Mouse (Mus musculus) olfactory bulb, adult 2 months (tissue): ENCODE data around the gene 2210016F16Rik. TPM values are rescaled to one million over a fixed set of nuclear protein-coding genes. Genes with fewer than 3 reads are reported as not detected.
A peak's percentile ranks its signal among the peaks of the same experiment; 100 is the strongest.
"Not testable (repeated sequence)": the region's sequence is repeated elsewhere in the genome, so short reads cannot be mapped to it uniquely, and the experiment has no call there.

Experiments
- H3K27ac ChIP-seq: fragments of 200-500 bp; 2 replicates; pipeline ENCODE4 v1.5.1; 2012; ENCODE audit warnings: low read depth, low read length; ENCODE audit not compliant: insufficient read depth
- H3K4me1 ChIP-seq: fragments of 200-500 bp; 2 replicates; pipeline ENCODE4 v1.6.1; 2012; ENCODE audit warnings: low read length; ENCODE audit not compliant: control insufficient read depth, insufficient read depth
- H3K4me3 ChIP-seq: fragments of 200-500 bp; 2 replicates; pipeline ENCODE4 v1.5.1; 2012; ENCODE audit warnings: mild to moderate bottlenecking, low read depth, low read length, moderate library complexity; ENCODE audit not compliant: insufficient read depth
- CTCF ChIP-seq: fragments of 200-500 bp; IDR thresholded peaks from 2 replicates; pipeline ENCODE4 v1.5.1; 2012; ENCODE audit warnings: low read depth, mild to moderate bottlenecking, low read length, moderate library complexity; ENCODE audit not compliant: insufficient read depth
- POLR2A ChIP-seq: fragments of 200-500 bp; IDR thresholded peaks from 2 replicates; pipeline ENCODE4 v1.6.1; 2012; ENCODE audit warnings: mild to moderate bottlenecking, low read depth, low read length, moderate library complexity; ENCODE audit not compliant: insufficient read depth
- WGBS: fragments of 180-500 bp; shearing (Covaris S2); methylation state at CpG from one replicate; pipeline ENCODE4 v1.1.7; 2018; 5-methylcytosine and 5-hydroxymethylcytosine counted together
- polyA plus RNA-seq: library from polyadenylated mRNA; stranded (reverse); fragments of >200 nt; gene quantifications from 2 replicates; pipeline ENCODE4 v1.2.4, GENCODE M21; 2012; ENCODE audit warnings: low replicate concordance; ENCODE audit not compliant: missing spikeins, insufficient read depth, insufficient read length

Gene 2210016F16Rik
- polyA plus RNA-seq, 1 experiment, result not detected

GRCm38 (mm10) chr13:58385547-58385920 lies 509 bp upstream of the 2210016F16Rik start:
- WGBS, result 88% methylated on average over 7 of the region's 7 CpGs
- no peak overlapping the region for H3K27ac ChIP-seq
- TF ChIP-seq POLR2A (no peak), CTCF (no peak)
- H3K4me1 ChIP-seq, result 0 out of 2 replicates have a peak, but pooled peaks cover 4% of the 10 kb centered on the region
- no peak overlapping the region for H3K4me3 ChIP-seq

DNA sequence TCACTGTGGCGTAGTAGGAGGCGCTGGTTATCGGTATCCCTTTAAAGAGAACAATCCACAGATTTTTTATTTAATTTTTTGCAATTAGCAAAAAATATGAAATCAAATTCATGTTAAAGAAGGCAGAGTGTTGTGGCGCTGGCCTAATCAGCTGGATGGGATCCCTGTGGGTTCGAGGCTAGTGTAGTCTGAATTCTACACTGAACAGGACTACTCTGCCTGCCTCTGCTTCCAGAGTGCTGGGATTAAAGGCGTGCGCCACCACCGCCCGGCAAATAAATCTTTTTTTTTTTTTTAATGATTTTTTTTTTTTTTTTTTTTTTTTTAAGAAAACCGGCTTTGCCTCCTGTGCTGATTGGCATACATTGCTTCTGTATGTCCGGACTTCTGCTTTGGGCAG lies 654 bp downstream of the 2210016F16Rik start:
- TF ChIP-seq CTCF (no peak), POLR2A (no peak)
- H3K4me1 ChIP-seq, result 0 out of 2 replicates have a peak, but pooled peaks cover 4% of the 10 kb centered on the region
- H3K27ac ChIP-seq, result no peak overlapping the region
- H3K4me3 ChIP-seq, result peak overlapping the region; percentile 55
- 38% methylated on average over 11 of the region's 11 CpGs for WGBS

GRCm38 (mm10) chr13:58373153-58373470 lies 11.9 kb downstream of the 2210016F16Rik start:
- H3K27ac ChIP-seq, result no peak overlapping the region
- 90% methylated on average over 2 of the region's 2 CpGs for WGBS
- TF ChIP-seq CTCF (no peak), POLR2A (no peak)
- H3K4me3 ChIP-seq, result no peak overlapping the region
- H3K4me1 ChIP-seq, result no peaks in the 10 kb centered on the region

DNA sequence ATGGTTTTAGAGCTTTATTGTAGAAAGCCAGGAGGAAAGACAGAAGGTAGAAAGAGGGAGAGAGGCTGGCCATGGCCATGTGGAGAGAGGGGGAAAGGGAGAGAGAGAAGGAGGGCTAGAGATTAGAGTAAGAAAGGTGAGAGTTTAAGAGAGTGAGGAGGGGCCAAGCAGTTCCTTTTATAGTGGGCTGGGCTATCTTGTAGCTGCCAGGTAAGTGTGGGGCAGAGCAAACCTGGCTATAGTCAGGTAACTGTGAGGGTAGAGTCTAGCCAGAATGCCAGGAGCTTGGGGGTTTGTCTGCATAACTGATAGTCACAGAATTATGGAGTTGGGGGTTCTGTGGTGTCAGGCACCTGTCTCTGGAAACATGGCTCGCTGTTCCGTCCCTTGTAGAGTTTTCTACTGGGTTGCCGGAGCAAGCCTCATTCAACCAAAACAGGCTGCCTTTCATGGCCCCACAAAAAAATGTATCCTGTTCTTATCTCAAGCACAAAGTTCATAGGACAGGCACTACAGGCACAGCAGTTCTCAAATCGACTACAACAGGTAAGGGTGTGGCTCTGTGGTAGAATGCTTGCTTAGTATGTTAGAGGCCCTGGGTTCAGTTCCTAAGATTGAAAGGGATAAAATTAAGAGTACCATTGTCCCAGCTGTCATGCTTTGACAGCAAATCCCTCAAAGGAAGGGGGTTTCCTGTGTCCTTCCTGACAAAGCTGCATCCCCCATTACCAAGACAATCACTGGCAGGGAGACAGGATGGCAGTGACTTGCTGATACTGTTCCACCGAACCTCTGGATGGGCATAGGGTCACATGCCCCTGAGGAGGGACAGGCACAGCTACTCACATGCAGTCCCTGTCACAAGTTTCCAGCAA lies 12.5 kb downstream of the 2210016F16Rik start:
- Histone ChIP-seq H3K27ac (no peak overlapping the region), H3K4me1 (no peaks in the 10 kb centered on the region), H3K4me3 (no peak overlapping the region)
- TF ChIP-seq CTCF (no peak), POLR2A (no peak)
- WGBS, result 85% methylated on average over 5 of the region's 5 CpGs

- Histone ChIP-seq H3K4me1 (no peaks in the 10 kb centered on the region), H3K27ac (no peak overlapping the region), H3K4me3 (no peak overlapping the region)
- WGBS, result 86% methylated on average over 4 of the region's 4 CpGs
- TF ChIP-seq CTCF, result no peak
- no peak for TF ChIP-seq POLR2A
These were observed 16.2 kb downstream of the 2210016F16Rik start for GRCm38 (mm10) chr13:58368835-58369234.

DNA sequence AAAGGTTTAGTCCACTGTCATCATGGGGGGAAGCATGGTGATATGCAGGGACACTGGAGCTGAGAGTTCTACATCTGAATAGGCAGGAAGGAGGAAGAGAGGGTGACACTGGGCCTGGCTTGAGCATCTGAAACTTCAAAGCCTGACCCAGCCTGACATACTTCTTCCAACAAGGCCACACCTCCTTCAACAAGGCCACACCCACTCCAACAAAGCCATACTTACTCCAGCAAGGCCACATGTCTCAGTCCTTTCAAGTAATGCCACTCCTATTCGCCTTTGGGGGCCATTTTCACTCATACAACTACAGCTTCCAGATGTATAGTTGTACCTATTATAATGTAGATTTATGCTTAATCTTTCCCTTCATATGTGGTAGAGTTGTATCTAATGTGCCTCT lies 17.4 kb downstream of the 2210016F16Rik start:
- no peak overlapping the region for H3K27ac ChIP-seq
- 69% methylated on average over 1 of the region's 1 CpGs for WGBS
- H3K4me1 ChIP-seq, result no peaks in the 10 kb centered on the region
- TF ChIP-seq POLR2A (no peak), CTCF (no peak)
- no peak overlapping the region for H3K4me3 ChIP-seq

DNA sequence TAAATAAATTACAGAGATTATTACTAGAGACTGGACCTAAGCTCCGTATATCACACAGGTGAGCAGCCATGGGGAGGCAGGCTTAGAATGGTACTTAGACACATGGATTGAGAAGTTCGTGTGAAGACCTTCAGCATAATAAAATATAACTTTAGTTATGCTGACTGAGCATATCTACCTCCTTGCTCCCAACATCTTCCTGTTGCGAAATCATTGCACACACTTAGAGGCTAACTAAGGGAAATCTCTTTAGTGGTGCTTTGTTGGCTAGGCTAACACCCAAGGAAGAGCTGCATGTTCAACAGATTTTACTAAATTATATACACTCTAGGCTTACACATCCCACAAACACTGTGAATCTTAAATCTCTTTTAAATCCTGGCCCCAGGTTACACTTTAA lies 18.7 kb downstream of the 2210016F16Rik start:
- Histone ChIP-seq H3K4me3 (no peak overlapping the region), H3K27ac (no peak overlapping the region), H3K4me1 (no peaks in the 10 kb centered on the region)
- WGBS, result 95% methylated on average over 3 of the region's 3 CpGs
- TF ChIP-seq POLR2A (no peak), CTCF (no peak)

GRCm38 (mm10) chr13:58365179-58365578 lies 19.8 kb downstream of the 2210016F16Rik start:
- not testable (repeated sequence) for H3K4me1 ChIP-seq, H3K27ac ChIP-seq, H3K4me3 ChIP-seq
- WGBS, result 82% methylated on average over 8 of the region's 8 CpGs

GRCm38 (mm10) chr13:58364353-58365175 lies 20.5 kb downstream of the 2210016F16Rik start:
- Histone ChIP-seq H3K27ac (no peak overlapping the region), H3K4me1 (no peaks in the 10 kb centered on the region), H3K4me3 (no peak overlapping the region)
- TF ChIP-seq POLR2A, result no peak
- no peak for TF ChIP-seq CTCF
- 78% methylated on average over 8 of the region's 8 CpGs for WGBS
